Mouse (Mus musculus) midbrain, embryonic 14.5 days (tissue): ENCODE data around the gene Vmn2r77. TPM values are rescaled to one million over a fixed set of nuclear protein-coding genes. Genes with fewer than 3 reads are reported as not detected.

Experiments used
- polyA plus RNA-seq: library from polyadenylated mRNA; unstranded; fragments of >200 nt; fragmentation: Nextera tagmentation; extraction: Ambion mirVana; gene quantifications from 2 replicates; pipeline ENCODE4 v1.2.1, GENCODE M21; 2014

Vmn2r77 gene
- polyA plus RNA-seq, 1 experiment from 2014 or later, result not detected

Other genes with a start within 250 kb of the Vmn2r77 start
- not detected in 2 replicates for gene Olfr295, start 211.2 kb upstream of the Vmn2r77 start, polyA plus RNA-seq
- gene Olfr294, start 178.4 kb upstream of the Vmn2r77 start, polyA plus RNA-seq, result not detected in 2 replicates
- gene Olfr293, start 146.0 kb upstream of the Vmn2r77 start, polyA plus RNA-seq, result not detected in 2 replicates
- not detected in 2 replicates for gene Olfr292, start 106.7 kb upstream of the Vmn2r77 start, polyA plus RNA-seq
- 0.17 and 0.73 TPM in 2 replicates for gene Folh1, start 19.1 kb upstream of the Vmn2r77 start, polyA plus RNA-seq
- gene Vmn2r78, start 120.1 kb downstream of the Vmn2r77 start, polyA plus RNA-seq, result not detected in 2 replicates
- not detected in 2 replicates for gene Vmn2r79, start 201.1 kb downstream of the Vmn2r77 start, polyA plus RNA-seq